Mouse (Mus musculus) embryonic facial prominence, embryonic 14.5 days (tissue): Measurements from ENCODE around the gene Wasf2. TPM values are rescaled to one million over a fixed set of nuclear protein-coding genes. Genes with fewer than 3 reads are reported as not detected.

Source experiments
- ATAC-seq: fragments of 200-750 bp; cut with Nextera tagmentation; 2 replicates; pipeline ENCODE4 v1.8.0; 2017; ENCODE audit warnings: low read depth, moderate number of reproducible peaks, moderate TSS enrichment
- DNase-seq: peaks from one replicate; pipeline ENCODE4 v3.0.0-alpha.2; 2015; ENCODE audit warnings: low spot score
- H3K27ac ChIP-seq: fragments of 300-500 bp; sonication (generic); replicated peaks from 2 replicates; pipeline ENCODE4 v1.5.1; 2014; ENCODE audit warnings: low read depth, mild to moderate bottlenecking, low read length, moderate library complexity
- H3K27me3 ChIP-seq: fragments of 300-500 bp; sonication (generic); replicated peaks from 2 replicates; pipeline ENCODE4 v1.6.1; 2014; ENCODE audit warnings: low read length; ENCODE audit not compliant: control insufficient read depth, insufficient read depth
- H3K36me3 ChIP-seq: fragments of 300-500 bp; sonication (generic); 2 replicates; pipeline ENCODE4 v1.6.1; 2014; ENCODE audit warnings: low read length, mixed read lengths; ENCODE audit not compliant: control insufficient read depth, insufficient read depth
- H3K4me1 ChIP-seq: fragments of 300-500 bp; sonication (generic); 2 replicates; pipeline ENCODE4 v1.6.1; 2014; ENCODE audit warnings: antibody characterized with exemption, low read length; ENCODE audit not compliant: control insufficient read depth, insufficient read depth
- H3K4me2 ChIP-seq: fragments of 300-500 bp; sonication (generic); 2 replicates; pipeline ENCODE4 v1.6.1; 2014; ENCODE audit warnings: low read depth, mild to moderate bottlenecking, low read length, moderate library complexity, mixed read lengths
- H3K4me3 ChIP-seq: fragments of 300-500 bp; sonication (generic); 2 replicates; pipeline ENCODE4 v1.5.1; 2014; ENCODE audit warnings: low read depth, mild to moderate bottlenecking, low read length
- H3K9ac ChIP-seq: fragments of 300-500 bp; sonication (generic); 2 replicates; pipeline ENCODE4 v1.6.1; 2014; ENCODE audit warnings: low read depth, mild to moderate bottlenecking, low read length, moderate library complexity, mixed read lengths
- H3K9me3 ChIP-seq: fragments of 300-500 bp; sonication (generic); 2 replicates; pipeline ENCODE4 v1.6.1; 2016; ENCODE audit warnings: low read length; ENCODE audit not compliant: control insufficient read depth
- WGBS: fragments of 180-500 bp; shearing (Covaris S2); extraction: QIAGEN DNeasy Blood & Tissue Kit; methylation state at CpG from one replicate; pipeline ENCODE4 v1.1.7; 2014; 5-methylcytosine and 5-hydroxymethylcytosine counted together
- polyA plus RNA-seq: library from polyadenylated mRNA; unstranded; fragments of >200 nt; fragmentation: Nextera tagmentation; extraction: Ambion mirVana; gene quantifications from 2 replicates; pipeline ENCODE4 v1.2.1, GENCODE M21; 2014

Wasf2 gene
- polyA plus RNA-seq, 1 experiment from 2014 or later: 83.4 TPM

DNA sequence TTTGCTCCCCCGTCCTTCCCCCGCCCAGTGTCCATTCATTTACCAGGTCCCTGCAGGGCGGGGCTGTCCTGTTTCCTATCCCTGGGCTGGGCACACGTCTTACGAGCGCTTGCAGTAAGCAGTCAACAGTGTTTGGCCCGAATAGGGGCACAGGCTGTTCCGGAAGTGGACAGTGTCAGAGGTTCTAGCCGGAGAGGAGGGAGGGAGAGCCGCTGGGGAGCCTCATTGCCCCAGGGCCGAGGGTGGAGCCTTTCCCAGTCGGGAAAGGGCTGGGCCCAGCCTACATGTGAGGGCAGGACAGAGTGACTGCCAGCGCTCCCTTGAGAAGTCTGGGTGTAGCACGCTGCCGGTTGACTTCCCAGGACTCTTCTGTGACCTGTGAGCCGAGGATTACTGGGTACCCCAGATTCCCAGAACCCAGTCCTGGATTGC is 110.2 kb downstream of the Wasf2 start, which contains the start of gene Map3k6:
TSS of gene Map3k6 (plus strand) at position 329 of the 432 bp plus-strand sequence.
- H3K4me2 ChIP-seq: peak within 1 kb of the TSS; percentile 94
- H3K36me3 ChIP-seq: no peaks in the 10 kb centered on the region
- ATAC-seq (peak; percentile 24; the same call in 1 of the 2 replicates), DNase-seq (peak; percentile 43)
- H3K27ac ChIP-seq: peak within 1 kb of the TSS; percentile 67; the same call in 1 of the 2 replicates
- peaks cover 10% of the 10 kb centered on the region for H3K4me1 ChIP-seq
- H3K4me3 ChIP-seq: peak within 1 kb of the TSS; percentile 66
- peak within 1 kb of the TSS; percentile 79 for H3K9ac ChIP-seq
- WGBS: 9% methylated on average over 16 of the region's 16 CpGs
- peaks cover 29% of the 10 kb centered on the region for H3K27me3 ChIP-seq
- no peaks in the 10 kb centered on the region for H3K9me3 ChIP-seq

DNA sequence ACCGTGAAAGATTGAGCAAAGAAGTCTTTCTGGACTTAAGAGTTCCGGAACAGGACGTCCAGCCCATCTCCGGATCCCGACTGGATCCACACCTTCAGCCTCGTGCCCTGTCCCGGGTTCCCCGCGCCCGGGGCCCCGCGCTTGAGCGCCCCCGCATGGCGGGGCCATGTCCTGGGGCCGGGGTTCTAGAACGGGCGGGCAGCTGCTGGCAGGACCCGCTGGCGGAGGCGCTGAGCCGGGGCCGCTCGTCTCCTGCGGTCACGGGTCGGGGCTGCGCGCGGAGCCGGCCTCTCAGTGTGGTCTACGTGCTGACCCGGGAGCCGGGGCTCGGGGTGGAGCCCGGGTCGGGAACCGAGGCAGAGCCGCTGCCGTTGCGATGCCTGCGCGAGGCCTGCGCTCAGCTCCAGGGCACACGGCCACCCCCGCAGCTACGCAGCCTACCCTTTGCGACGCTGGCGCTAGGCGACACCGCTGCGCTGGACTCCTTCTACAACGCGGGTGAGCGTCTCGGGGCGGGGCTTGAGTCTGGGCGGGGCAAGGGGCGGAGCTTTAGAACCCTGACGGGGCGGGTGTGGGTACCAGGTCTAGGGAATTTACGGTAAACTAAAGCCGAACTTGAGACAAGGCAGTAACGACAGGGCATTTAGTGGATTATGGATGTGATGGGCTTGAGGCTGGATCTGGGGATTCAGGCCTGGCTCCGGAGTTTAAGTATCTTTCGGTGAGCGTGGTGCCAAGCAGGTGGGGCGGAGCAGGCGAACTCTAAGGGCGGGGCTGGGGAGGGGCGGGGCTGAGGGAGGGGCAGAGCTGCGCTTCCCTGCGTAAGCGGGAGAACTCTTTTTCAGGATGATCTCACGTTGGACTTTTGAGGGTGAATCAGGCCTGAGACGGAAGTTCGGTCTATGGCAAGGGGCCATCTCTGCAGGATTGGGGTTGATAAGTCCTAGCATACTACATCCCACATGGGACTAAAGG is 110.9 kb downstream of the Wasf2 start:
- DNase-seq (peak; percentile 93), ATAC-seq (peak; percentile 95)
- no peaks in the 10 kb centered on the region for H3K9me3 ChIP-seq
- H3K4me1 ChIP-seq: peaks cover 10% of the 10 kb centered on the region
- H3K4me3 ChIP-seq: peak overlapping the region; percentile 66
- peak overlapping the region; percentile 67; the same call in 1 of the 2 replicates for H3K27ac ChIP-seq
- H3K4me2 ChIP-seq: peak overlapping the region; percentile 94
- no peaks in the 10 kb centered on the region for H3K36me3 ChIP-seq
- WGBS: 1% methylated on average over 51 of the region's 78 CpGs
- peak overlapping the region; percentile 79 for H3K9ac ChIP-seq
- peaks cover 33% of the 10 kb centered on the region for H3K27me3 ChIP-seq

- H3K4me2 ChIP-seq: peak overlapping the region; percentile 94
- WGBS: 33% methylated on average over 11 of the region's 11 CpGs
- H3K4me1 ChIP-seq: peaks cover 10% of the 10 kb centered on the region
- peak overlapping the region; percentile 66 for H3K4me3 ChIP-seq
- H3K9me3 ChIP-seq: no peaks in the 10 kb centered on the region
- H3K27me3 ChIP-seq: peaks cover 38% of the 10 kb centered on the region
- ATAC-seq (no peak), DNase-seq (no peak)
- H3K27ac ChIP-seq: no peak overlapping the region
- H3K36me3 ChIP-seq: no peaks in the 10 kb centered on the region
- no peak overlapping the region; the same call in 1 of the 2 replicates for H3K9ac ChIP-seq
Observed at GRCm38 (mm10) chr4:133241910-133242309, 111.6 kb downstream of the Wasf2 start.

DNA sequence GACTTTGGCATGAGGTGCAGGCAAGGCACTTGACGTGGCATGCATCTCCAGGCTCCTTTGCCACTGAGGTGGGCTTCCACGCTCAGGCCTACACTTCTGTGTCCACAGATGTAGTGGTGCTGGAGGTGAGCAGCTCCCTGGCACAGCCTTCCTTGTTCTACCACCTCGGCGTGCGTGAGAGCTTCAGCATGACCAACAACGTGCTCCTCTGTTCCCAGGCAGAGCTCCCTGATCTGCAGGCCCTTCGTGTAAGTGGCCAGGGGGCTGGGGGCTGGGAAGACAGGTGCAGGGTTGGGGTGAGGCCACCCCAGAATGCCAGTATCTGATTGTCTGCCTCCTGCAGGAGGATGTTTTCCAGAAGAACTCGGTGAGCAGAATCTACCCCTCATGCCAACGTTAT is 112.4 kb downstream of the Wasf2 start:
- H3K27me3 ChIP-seq: peaks cover 41% of the 10 kb centered on the region
- ATAC-seq (no peak), DNase-seq (no peak)
- no peak overlapping the region for H3K4me3 ChIP-seq
- H3K9ac ChIP-seq: no peak overlapping the region
- WGBS: 53% methylated on average over 9 of the region's 9 CpGs
- no peaks in the 10 kb centered on the region for H3K9me3 ChIP-seq
- H3K4me1 ChIP-seq: peaks cover 10% of the 10 kb centered on the region
- H3K4me2 ChIP-seq: no peak overlapping the region
- no peak overlapping the region for H3K27ac ChIP-seq
- no peaks in the 10 kb centered on the region for H3K36me3 ChIP-seq

- no peak overlapping the region for H3K27ac ChIP-seq
- no peaks in the 10 kb centered on the region for H3K36me3 ChIP-seq
- no peak overlapping the region for H3K4me3 ChIP-seq
- H3K4me1 ChIP-seq: peaks cover 10% of the 10 kb centered on the region
- H3K27me3 ChIP-seq: peaks cover 49% of the 10 kb centered on the region
- no peaks in the 10 kb centered on the region for H3K9me3 ChIP-seq
- ATAC-seq (no peak), DNase-seq (no peak)
- 46% methylated on average over 13 of the region's 13 CpGs for WGBS
- no peak overlapping the region for H3K4me2 ChIP-seq
- H3K9ac ChIP-seq: no peak overlapping the region
Observed at GRCm38 (mm10) chr4:133243538-133243937, 113.2 kb downstream of the Wasf2 start.

DNA sequence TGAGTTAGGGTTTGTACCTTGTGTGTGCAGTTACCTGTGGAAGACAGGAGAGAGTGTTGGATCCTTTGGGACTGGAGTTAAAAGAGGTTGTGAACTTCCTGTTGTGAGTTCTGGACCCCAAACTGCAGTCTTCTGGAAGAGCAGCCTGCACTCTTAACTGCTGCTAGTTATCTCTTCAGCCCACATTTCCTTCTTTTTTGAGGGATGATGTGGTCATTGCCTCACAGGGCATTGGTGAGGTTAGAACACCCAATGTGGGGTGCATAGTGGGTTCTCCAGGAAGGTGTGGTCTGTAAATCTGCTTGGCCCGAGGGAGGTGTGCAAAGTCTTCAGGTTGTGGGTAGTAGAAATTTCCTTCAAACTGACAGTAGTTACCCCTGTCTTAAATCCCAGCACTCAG is 114.0 kb downstream of the Wasf2 start:
- DNase-seq: no peak
- 88% methylated on average over 1 of the region's 1 CpGs for WGBS
- H3K27me3 ChIP-seq: peaks cover 52% of the 10 kb centered on the region

DNA sequence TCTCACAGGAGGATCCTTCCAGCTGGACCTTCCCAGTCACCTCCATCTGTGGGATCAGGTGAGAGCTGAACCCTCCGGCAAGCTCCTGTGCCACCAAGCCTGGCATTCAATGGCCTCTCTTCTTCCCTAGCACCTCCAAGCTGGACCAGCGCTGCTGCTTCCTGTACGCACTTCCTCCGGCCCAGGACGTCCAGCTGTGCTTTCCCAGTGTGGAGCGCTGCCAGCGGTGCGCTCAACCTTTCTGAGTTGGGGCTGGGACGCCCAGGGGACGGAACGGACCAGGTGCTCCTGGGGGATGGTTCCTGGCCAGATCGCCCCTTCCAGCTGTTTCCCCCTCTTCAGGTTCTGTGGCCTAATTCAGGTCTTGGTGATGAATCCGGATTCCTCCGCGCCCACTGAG is 116.8 kb downstream of the Wasf2 start:
- H3K4me1 ChIP-seq: peaks cover 11% of the 10 kb centered on the region
- H3K27me3 ChIP-seq: peaks cover 66% of the 10 kb centered on the region
- H3K9ac ChIP-seq: no peak overlapping the region
- no peaks in the 10 kb centered on the region for H3K36me3 ChIP-seq
- no peak overlapping the region for H3K27ac ChIP-seq
- WGBS: 22% methylated on average over 15 of the region's 15 CpGs
- no peak overlapping the region for H3K4me2 ChIP-seq
- DNase-seq (no peak), ATAC-seq (no peak)
- H3K9me3 ChIP-seq: no peaks in the 10 kb centered on the region
- no peak overlapping the region for H3K4me3 ChIP-seq

More for the DNA sequence above, 114.0 kb downstream of the Wasf2 start:
- H3K27ac ChIP-seq: no peak overlapping the region
- H3K4me3 ChIP-seq: no peak overlapping the region
- no peak for ATAC-seq
- H3K4me2 ChIP-seq: no peak overlapping the region
- no peaks in the 10 kb centered on the region for H3K9me3 ChIP-seq
- no peaks in the 10 kb centered on the region for H3K36me3 ChIP-seq
- no peak overlapping the region for H3K9ac ChIP-seq
- H3K4me1 ChIP-seq: peaks cover 10% of the 10 kb centered on the region

GRCm38 (mm10) chr4:133247806-133248449 is 117.6 kb downstream of the Wasf2 start:
- H3K4me3 ChIP-seq: no peak overlapping the region
- no peak for ATAC-seq
- no peak overlapping the region for H3K27ac ChIP-seq
- H3K9me3 ChIP-seq: no peaks in the 10 kb centered on the region
- peaks cover 10% of the 10 kb centered on the region; the same call in 1 of the 2 replicates for H3K4me1 ChIP-seq
- H3K4me2 ChIP-seq: no peak overlapping the region
- H3K36me3 ChIP-seq: no peaks in the 10 kb centered on the region
- H3K9ac ChIP-seq: no peak overlapping the region
- peaks cover 60% of the 10 kb centered on the region for H3K27me3 ChIP-seq
- no peak for DNase-seq
- WGBS: 75% methylated on average over 13 of the region's 13 CpGs
